Mouse (Mus musculus) neural tube, embryonic 11.5 days (tissue): ENCODE results near the gene Scel. TPM values are rescaled to one million over a fixed set of nuclear protein-coding genes. Genes with fewer than 3 reads are reported as not detected.

ENCODE experiments used
- ATAC-seq: fragments of 200-750 bp; cut with Nextera tagmentation; 2 replicates; pipeline ENCODE4 v1.8.0; 2017; ENCODE audit warnings: moderate number of reproducible peaks, mild to moderate bottlenecking, moderate TSS enrichment, moderate library complexity; ENCODE audit not compliant: insufficient read depth, low FRiP score, low TSS enrichment
- DNase-seq: peaks from one replicate; pipeline ENCODE4 v3.0.0-alpha.2; 2015; ENCODE audit warnings: low spot score
- H3K27ac ChIP-seq: fragments of 300-500 bp; sonication (generic); 2 replicates; pipeline ENCODE4 v1.5.1; 2014; ENCODE audit warnings: low read depth, mild to moderate bottlenecking, low read length
- H3K27me3 ChIP-seq: fragments of 300-500 bp; sonication (generic); 2 replicates; pipeline ENCODE4 v1.6.1; 2014; ENCODE audit warnings: mild to moderate bottlenecking, low read length, mixed read lengths; ENCODE audit not compliant: control insufficient read depth, insufficient read depth
- H3K36me3 ChIP-seq: fragments of 300-500 bp; sonication (generic); 2 replicates; pipeline ENCODE4 v1.6.1; 2014; ENCODE audit warnings: mild to moderate bottlenecking, low read length, moderate library complexity, mixed read lengths; ENCODE audit not compliant: control insufficient read depth, insufficient read depth
- H3K4me1 ChIP-seq: fragments of 300-500 bp; sonication (generic); 2 replicates; pipeline ENCODE4 v1.6.1; 2014; ENCODE audit warnings: low read length, mixed read lengths; ENCODE audit not compliant: control insufficient read depth, insufficient read depth
- H3K4me2 ChIP-seq: fragments of 300-500 bp; sonication (generic); 2 replicates; pipeline ENCODE4 v1.6.1; 2014; ENCODE audit warnings: low read depth, mild to moderate bottlenecking, moderate library complexity
- H3K4me3 ChIP-seq: fragments of 300-500 bp; sonication (generic); 2 replicates; pipeline ENCODE4 v1.5.1; 2014; ENCODE audit warnings: low read depth, low read length
- H3K9ac ChIP-seq: fragments of 300-500 bp; sonication (generic); 2 replicates; pipeline ENCODE4 v1.6.1; 2014; ENCODE audit warnings: mild to moderate bottlenecking, low read length
- H3K9me3 ChIP-seq: fragments of 300-500 bp; sonication (generic); 2 replicates; pipeline ENCODE4 v1.6.1; 2016; ENCODE audit warnings: low read length; ENCODE audit not compliant: control insufficient read depth
- WGBS: fragments of 180-500 bp; shearing (Covaris S2); extraction: QIAGEN DNeasy Blood & Tissue Kit; methylation state at CpG from one replicate; pipeline ENCODE4 v1.1.7; 2014; 5-methylcytosine and 5-hydroxymethylcytosine counted together
- polyA plus RNA-seq: library from polyadenylated mRNA; unstranded; fragments of >200 nt; fragmentation: Nextera tagmentation; extraction: Ambion mirVana; gene quantifications from 2 replicates; pipeline ENCODE4 v1.2.1, GENCODE M21; 2014

The Scel gene
- polyA plus RNA-seq, 1 experiment from 2014 or later, result 0.36 TPM

- H3K9ac ChIP-seq, result no peak overlapping the region
These were observed 135.6 kb downstream of the Scel start for GRCm38 (mm10) chr14:103648623-103649255.

GRCm38 (mm10) chr14:103649302-103649701 lies 136.2 kb downstream of the Scel start:
- Histone ChIP-seq H3K27me3 (no peaks in the 10 kb centered on the region), H3K27ac (no peak overlapping the region), H3K9me3 (no peaks in the 10 kb centered on the region), H3K4me3 (no peak overlapping the region), H3K4me1 (peaks cover 3% of the 10 kb centered on the region; the same call in 1 of the 2 replicates), H3K4me2 (no peak overlapping the region), H3K9ac (no peak overlapping the region), H3K36me3 (no peaks in the 10 kb centered on the region)
- no peak for DNase-seq
- 41% methylated on average over 4 of the region's 4 CpGs for WGBS
- no peak for ATAC-seq

More at GRCm38 (mm10) chr14:103648623-103649255, 135.6 kb downstream of the Scel start:
- no peaks in the 10 kb centered on the region for H3K36me3 ChIP-seq
- 38% methylated on average over 12 of the region's 12 CpGs for WGBS
- peaks cover 3% of the 10 kb centered on the region; the same call in 1 of the 2 replicates for H3K4me1 ChIP-seq
- DNase-seq (peak; percentile 54), ATAC-seq (no peak)
- H3K4me3 ChIP-seq, result no peak overlapping the region
- no peaks in the 10 kb centered on the region for H3K27me3 ChIP-seq
- H3K4me2 ChIP-seq, result no peak overlapping the region
- H3K27ac ChIP-seq, result no peak overlapping the region
- H3K9me3 ChIP-seq, result no peaks in the 10 kb centered on the region

GRCm38 (mm10) chr14:103649896-103650334 lies 136.8 kb downstream of the Scel start, which contains the start of gene Slain1:
Slain1 (plus strand) TSS chr14:103650228.
- Histone ChIP-seq H3K4me2 (peak within 1 kb of the TSS; percentile 87), H3K4me3 (peak within 1 kb of the TSS; percentile 95), H3K9me3 (no peaks in the 10 kb centered on the region), H3K27me3 (no peaks in the 10 kb centered on the region), H3K36me3 (no peaks in the 10 kb centered on the region), H3K27ac (peak within 1 kb of the TSS; percentile 97), H3K9ac (peak within 1 kb of the TSS; percentile 96), H3K4me1 (peaks cover 5% of the 10 kb centered on the region; the same call in 1 of the 2 replicates)
- WGBS, result 1% methylated on average over 32 of the region's 32 CpGs
- peak; percentile 96 for ATAC-seq
- DNase-seq, result peak; percentile 93

GRCm38 (mm10) chr14:103650413-103651101 lies 137.4 kb downstream of the Scel start:
- H3K4me1 ChIP-seq, result peaks cover 5% of the 10 kb centered on the region; the same call in 1 of the 2 replicates
- H3K36me3 ChIP-seq, result no peaks in the 10 kb centered on the region
- H3K4me3 ChIP-seq, result peak overlapping the region; percentile 95
- H3K27me3 ChIP-seq, result no peaks in the 10 kb centered on the region
- peak overlapping the region; percentile 97 for H3K27ac ChIP-seq
- peak overlapping the region; percentile 87 for H3K4me2 ChIP-seq
- no peaks in the 10 kb centered on the region for H3K9me3 ChIP-seq
- H3K9ac ChIP-seq, result peak overlapping the region; percentile 96
- WGBS, result under 1% methylated on average over 56 of the region's 67 CpGs
- ATAC-seq (peak; percentile 75), DNase-seq (peak; percentile 77)

DNA sequence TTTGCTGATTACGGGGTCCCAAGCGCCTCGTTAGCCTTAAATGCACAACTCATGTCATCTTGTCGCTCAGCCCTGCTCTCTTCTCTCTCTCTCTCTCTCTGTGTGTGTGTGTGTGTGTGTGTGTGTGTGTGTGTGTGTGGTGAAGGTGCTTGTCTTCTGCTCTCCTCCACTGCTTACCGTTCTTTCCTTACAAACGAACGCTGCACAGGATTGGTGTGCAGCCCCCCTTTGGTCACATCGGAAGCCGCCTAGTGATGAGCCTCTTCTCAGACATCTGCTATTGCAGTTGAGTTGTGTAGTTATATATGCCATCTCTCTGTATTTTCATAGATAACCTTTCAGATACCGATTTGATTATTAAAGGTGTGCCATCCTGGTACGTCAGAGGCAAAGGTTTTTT lies 138.0 kb downstream of the Scel start:
- H3K27me3 ChIP-seq, result no peaks in the 10 kb centered on the region
- peak overlapping the region; percentile 87 for H3K4me2 ChIP-seq
- DNase-seq (no peak), ATAC-seq (no peak; the same call in 1 of the 2 replicates)
- no peaks in the 10 kb centered on the region for H3K9me3 ChIP-seq
- H3K4me3 ChIP-seq, result peak overlapping the region; percentile 95
- peak overlapping the region; percentile 96 for H3K9ac ChIP-seq
- H3K4me1 ChIP-seq, result peaks cover 5% of the 10 kb centered on the region; the same call in 1 of the 2 replicates
- WGBS, result 3% methylated on average over 11 of the region's 11 CpGs
- peak overlapping the region; percentile 97 for H3K27ac ChIP-seq
- H3K36me3 ChIP-seq, result no peaks in the 10 kb centered on the region

- DNase-seq, result no peak
- Histone ChIP-seq H3K4me1 (peaks cover 5% of the 10 kb centered on the region; the same call in 1 of the 2 replicates), H3K27me3 (no peaks in the 10 kb centered on the region), H3K4me2 (peak overlapping the region; percentile 87), H3K36me3 (no peaks in the 10 kb centered on the region), H3K4me3 (peak overlapping the region; percentile 95), H3K9me3 (no peaks in the 10 kb centered on the region), H3K9ac (no peak overlapping the region), H3K27ac (no peak overlapping the region)
- no peak for ATAC-seq
- WGBS, result 51% methylated on average over 2 of the region's 2 CpGs
These were observed 138.4 kb downstream of the Scel start for GRCm38 (mm10) chr14:103651562-103651961.

DNA sequence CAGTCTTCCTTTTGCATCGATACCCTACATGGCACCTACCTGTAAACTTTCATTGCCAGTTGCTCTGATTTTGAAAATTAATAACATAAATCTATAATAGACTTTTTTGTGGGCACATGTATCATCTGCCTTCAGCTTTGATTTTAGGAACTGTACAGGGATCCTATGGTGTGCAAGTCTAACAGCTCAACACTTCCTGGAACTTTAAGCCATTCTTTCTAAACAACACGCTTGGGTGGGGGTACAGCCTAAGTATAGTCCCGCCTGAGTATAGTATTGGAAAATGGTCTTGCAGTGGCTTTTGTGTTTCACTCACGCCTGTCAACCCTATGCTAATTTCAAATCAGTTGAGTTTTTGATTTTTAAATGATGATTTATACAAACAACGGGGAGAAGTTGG lies 139.4 kb downstream of the Scel start:
- no peak for DNase-seq
- peaks cover 5% of the 10 kb centered on the region; the same call in 1 of the 2 replicates for H3K4me1 ChIP-seq
- no peak overlapping the region for H3K4me2 ChIP-seq

DNA sequence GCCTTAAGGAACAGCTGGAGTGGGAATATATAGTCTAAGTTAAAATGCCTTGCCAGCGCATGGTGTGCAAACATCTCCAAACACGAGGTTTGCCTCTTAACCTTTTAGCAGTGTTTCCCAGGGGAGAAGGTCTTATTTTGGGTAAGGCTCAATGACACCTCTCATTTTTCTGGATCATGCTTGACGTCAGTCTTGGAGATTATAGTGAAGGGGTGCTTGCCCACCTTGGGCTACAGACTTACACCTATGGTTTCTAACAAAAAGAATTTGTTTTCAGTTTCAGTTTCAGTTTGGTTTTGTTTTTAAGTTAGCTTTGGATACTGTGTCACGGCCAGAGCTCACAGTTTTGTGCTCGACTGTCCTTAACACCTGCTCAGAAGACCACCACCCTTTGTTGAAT lies 140.7 kb downstream of the Scel start:
- Histone ChIP-seq H3K4me1 (peaks cover 2% of the 10 kb centered on the region; the same call in 1 of the 2 replicates), H3K27me3 (no peaks in the 10 kb centered on the region), H3K4me3 (no peak overlapping the region), H3K4me2 (no peak overlapping the region), H3K9me3 (no peaks in the 10 kb centered on the region), H3K9ac (no peak overlapping the region), H3K27ac (no peak overlapping the region), H3K36me3 (no peaks in the 10 kb centered on the region)
- WGBS, result 60% methylated on average over 5 of the region's 5 CpGs
- DNase-seq (no peak), ATAC-seq (no peak)

More for the DNA sequence above, 139.4 kb downstream of the Scel start:
- Histone ChIP-seq H3K9ac (no peak overlapping the region), H3K36me3 (no peaks in the 10 kb centered on the region), H3K27me3 (no peaks in the 10 kb centered on the region), H3K4me3 (no peak overlapping the region), H3K9me3 (no peaks in the 10 kb centered on the region), H3K27ac (no peak overlapping the region)
- 82% methylated on average over 5 of the region's 5 CpGs for WGBS
- no peak for ATAC-seq
